Mouse (Mus musculus): ENCODE results near the gene Fgr.

The Fgr gene

GRCm38 (mm10) chr4:132958741-132959678 lies 14.9 kb upstream of the Fgr start:
- DNase-seq (ENCODE audit: low spot score), result peak; percentile 76

- DNase-seq (ENCODE audit: low spot score), result no peak
Observed at GRCm38 (mm10) chr4:132959679-132960045, 14.2 kb upstream of the Fgr start.

DNA sequence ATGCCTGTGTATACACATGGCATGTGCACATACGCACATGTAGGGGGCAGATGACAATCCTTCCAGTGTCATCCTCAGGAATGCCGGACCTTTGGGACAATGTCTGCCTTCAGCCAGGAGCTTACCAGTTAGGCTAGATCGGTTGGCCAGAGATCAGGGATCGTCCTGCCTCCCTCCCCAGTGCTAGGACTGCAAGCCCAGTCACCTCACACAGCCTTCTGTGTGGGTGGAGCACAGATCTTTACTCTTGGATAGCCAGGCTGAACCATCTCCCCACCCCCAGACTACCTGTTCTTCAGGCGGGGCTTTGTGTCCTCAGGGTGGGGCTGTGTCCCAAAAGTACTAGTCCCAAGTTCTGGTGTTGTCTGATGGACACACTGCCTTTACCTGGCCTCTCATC lies 13.6 kb upstream of the Fgr start:
- DNase-seq (ENCODE audit: low spot score), result no peak

- DNase-seq (ENCODE audit: low spot score), result peak; percentile 88
Observed at GRCm38 (mm10) chr4:132960864-132961639, 12.8 kb upstream of the Fgr start.

DNA sequence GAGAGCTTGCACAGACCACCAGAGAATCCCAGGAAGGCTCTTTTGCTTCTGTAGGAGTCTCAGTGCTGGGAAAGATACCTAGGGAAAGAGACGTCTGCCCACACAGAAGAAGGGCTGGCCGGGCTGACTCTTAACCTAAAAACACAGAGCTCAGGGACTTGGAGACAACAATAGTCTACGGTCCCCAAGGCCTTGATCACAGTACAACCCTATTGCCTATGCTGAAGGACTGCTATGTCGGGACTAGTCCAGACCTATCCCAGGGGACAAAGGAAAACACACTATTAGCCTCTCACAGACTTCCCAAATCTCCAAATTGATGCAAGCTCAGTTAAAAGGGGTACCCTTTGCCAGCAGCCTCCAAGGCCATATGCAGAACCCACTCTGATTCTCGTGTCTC lies 12.0 kb upstream of the Fgr start:
- DNase-seq (ENCODE audit: low spot score), result no peak

DNA sequence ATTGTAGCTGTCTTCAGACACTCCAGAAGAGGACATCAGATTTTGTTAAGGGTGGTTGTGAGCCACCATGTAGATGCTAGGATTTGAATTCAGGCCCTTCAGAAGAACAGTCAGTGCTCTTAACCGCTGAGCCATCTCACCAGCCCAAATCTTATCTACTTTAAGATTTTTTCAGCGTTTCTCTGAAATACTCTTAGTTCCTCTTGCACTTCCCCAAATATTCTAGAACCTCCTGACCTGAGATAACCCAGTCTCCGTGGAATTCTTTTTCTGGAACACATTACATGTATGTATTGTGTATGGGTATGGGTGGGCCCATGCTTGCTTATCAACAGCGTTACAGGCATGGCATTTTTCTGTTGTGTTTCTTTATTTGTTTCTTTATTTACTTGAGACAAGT lies 11.3 kb upstream of the Fgr start:
- no peak for DNase-seq (ENCODE audit: low spot score)

GRCm38 (mm10) chr4:132963436-132963835 lies 10.5 kb upstream of the Fgr start:
- no peak for DNase-seq (ENCODE audit: low spot score)

GRCm38 (mm10) chr4:132964064-132964463 lies 9.8 kb upstream of the Fgr start:
- DNase-seq (ENCODE audit: low spot score), result no peak

GRCm38 (mm10) chr4:132964473-132964872 lies 9.4 kb upstream of the Fgr start:
- no peak for DNase-seq (ENCODE audit: low spot score)

DNA sequence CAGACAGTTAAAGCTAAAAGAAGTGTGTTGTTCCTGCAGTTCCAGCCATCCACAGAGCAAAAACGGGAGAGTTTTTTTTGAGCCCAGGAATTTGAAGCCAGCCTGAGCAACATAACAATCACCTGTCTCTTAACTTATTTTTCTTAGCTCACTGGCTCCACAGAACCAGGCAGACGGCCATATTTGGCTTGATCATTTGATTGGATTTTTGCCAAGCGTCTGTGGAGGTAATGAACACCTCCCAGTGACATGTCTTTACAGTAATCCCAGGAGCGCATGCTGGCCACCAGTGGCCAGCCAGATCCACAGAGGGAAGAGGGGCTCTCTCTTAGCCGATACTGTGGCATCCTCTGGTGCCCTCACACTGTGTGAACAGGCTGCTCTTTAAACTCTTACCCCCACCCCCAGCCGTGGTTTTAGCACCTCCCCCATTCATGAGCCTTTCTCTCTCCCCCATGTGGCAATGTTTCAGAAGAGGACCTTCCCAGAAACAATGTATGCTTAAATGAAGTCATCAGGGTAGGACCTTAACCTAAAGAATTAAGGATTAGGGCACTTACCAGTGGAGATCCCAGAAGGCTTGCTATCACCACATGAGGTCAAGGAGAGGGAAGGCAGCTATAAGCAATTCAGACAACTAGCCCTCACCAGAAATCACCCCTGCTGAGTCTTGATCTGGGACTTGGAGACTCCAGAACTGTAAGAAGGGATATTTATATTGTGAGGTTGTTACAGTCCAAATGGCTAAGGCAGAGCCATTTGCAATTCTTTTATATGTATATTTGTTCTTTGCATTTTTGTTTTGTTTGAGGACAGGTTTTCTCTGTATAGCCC lies 5.6 kb upstream of the Fgr start:
- DNase-seq (ENCODE audit: low spot score), result no peak

- no peak for DNase-seq (ENCODE audit: low spot score)
Observed at GRCm38 (mm10) chr4:132971601-132972000, 2.3 kb upstream of the Fgr start.

DNA sequence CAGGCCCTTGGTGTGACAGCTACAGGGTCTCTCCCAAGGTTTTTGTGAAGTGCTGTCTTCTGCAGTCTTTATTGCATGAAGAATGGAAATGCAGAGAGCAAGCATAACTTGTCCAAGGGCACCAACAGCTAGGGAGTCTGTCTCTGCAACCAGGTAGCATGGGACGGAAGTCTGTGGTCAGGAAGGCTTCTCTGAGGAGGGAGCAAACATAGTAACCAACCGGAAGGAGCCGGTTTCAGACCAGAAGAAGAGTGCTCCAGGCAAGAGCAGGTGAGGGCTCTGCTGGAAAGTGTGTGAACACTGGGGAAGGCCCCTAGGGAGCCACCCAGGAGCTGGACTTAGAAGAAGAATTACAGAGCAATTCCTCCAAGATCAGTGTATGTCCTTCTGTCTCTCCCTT lies 1.8 kb upstream of the Fgr start:
- DNase-seq (ENCODE audit: low spot score), result no peak

- no peak for DNase-seq (ENCODE audit: low spot score)
Observed at GRCm38 (mm10) chr4:132972556-132972955, 1.3 kb upstream of the Fgr start.

GRCm38 (mm10) chr4:132973186-132973585 lies 709 bp upstream of the Fgr start:
- no peak for DNase-seq (ENCODE audit: low spot score)

DNA sequence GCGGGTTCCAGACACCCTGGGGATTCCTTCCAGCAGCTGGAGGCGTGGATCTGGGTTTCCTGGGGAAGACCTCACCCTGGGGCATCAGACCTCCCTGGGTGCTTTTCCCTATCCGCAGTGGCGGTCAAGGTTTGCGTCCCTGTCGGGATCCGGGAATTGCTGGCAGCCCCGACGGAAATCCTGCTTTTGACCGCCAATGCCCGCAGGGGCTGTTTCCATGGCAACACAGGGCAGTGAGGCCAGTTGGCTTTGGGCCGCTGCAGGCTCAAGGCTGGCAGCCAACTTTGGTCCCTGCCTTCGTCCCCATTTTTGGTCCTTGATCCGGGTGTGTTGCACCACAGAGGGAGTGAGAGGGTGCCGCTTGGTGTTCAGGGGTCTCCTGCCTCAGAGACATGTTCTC lies 1.0 kb downstream of the Fgr start:
- peak; percentile 73 for DNase-seq (ENCODE audit: low spot score)

DNA sequence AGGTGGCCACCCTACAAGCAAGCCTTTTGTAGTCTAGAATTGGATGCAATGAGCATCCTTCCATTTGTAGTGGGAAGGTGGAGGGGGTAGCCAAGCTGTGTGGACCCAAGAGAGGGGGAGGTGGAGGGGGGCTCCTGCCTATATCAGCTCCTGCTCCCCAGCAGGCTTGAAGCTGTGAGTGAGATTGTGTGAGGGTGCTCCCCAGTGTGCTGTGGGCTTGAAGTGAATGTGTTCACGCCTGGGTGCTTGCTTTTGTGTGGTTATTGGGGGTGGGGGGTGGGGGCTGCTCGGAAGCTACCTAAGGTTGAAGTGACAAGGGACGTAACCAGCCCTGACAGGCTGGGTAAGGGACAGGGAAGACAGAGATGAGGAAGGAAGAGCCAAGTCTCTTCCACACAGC lies 1.9 kb downstream of the Fgr start:
- DNase-seq (ENCODE audit: low spot score), result peak; percentile 35

DNA sequence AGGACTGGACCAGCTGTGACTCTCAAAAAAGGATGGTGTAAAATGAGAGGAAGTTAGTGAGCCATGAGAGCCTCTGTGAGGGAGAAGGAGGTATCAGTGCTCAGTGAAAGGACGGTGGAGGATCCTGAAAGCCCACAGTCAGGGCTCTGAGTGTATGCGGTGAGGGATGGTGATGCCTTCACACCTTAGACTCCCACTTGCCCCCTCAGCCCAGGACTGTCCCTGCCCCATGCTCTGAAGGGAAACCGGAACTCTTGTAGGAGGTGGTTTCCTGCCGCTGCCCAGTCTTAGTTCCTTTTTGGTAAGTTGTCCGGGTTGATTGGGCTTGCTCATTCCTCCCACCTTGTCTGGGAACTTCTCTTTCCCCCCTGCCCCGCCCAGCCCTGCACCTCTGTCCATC lies 2.8 kb downstream of the Fgr start:
- peak; percentile 35 for DNase-seq (ENCODE audit: low spot score)

- DNase-seq (ENCODE audit: low spot score), result peak; percentile 29
Observed at GRCm38 (mm10) chr4:132977597-132977996, 3.7 kb downstream of the Fgr start.

GRCm38 (mm10) chr4:132979186-132979585 lies 5.3 kb downstream of the Fgr start:
- DNase-seq (ENCODE audit: low spot score), result peak; percentile 31

GRCm38 (mm10) chr4:132981621-132982020 lies 7.7 kb downstream of the Fgr start:
- DNase-seq (ENCODE audit: low spot score), result peak; percentile 33

- peak; percentile 36 for DNase-seq (ENCODE audit: low spot score)
Observed at GRCm38 (mm10) chr4:132982999-132983398, 9.1 kb downstream of the Fgr start.

All from testis, postnatal 10 days (tissue).